Mouse (Mus musculus) inflammation-experienced regulatory T-cells, adult 16 weeks (primary cell): ENCODE results near the gene Tmx1. TPM values are rescaled to one million over a fixed set of nuclear protein-coding genes. Genes with fewer than 3 reads are reported as not detected.

Experiments
- polyA plus RNA-seq: library from polyadenylated mRNA; unstranded; fragments of 100-300 nt; shearing (Covaris generic); gene quantifications from one replicate; pipeline ENCODE4 v1.2.1, GENCODE M21; 2017

Gene Tmx1
- polyA plus RNA-seq: 147 TPM

GRCm38 (mm10) chr12:70452726-70453645 lies at the start of gene Tmx1:
Gene Tmx1, plus strand, starts transcription at chr12:70453095.

Other genes with a start within 250 kb of the Tmx1 start
- gene Pygl, start 221.6 kb upstream of the Tmx1 start, polyA plus RNA-seq: 1.6 TPM
- 0.09 TPM for gene Trim9, start 105.5 kb upstream of the Tmx1 start, polyA plus RNA-seq